Mouse (Mus musculus): Measurements from ENCODE around the gene Cyth2.

GRCm38 (mm10) chr7:45771101-45771500 is 43.3 kb downstream of the Cyth2 start:
- no peak for TF ChIP-seq CTCF (IDR thresholded peaks at IDR 0.05; ENCODE audit: low read depth)
- TF ChIP-seq EP300 (IDR thresholded peaks at IDR 0.05; ENCODE audit: low read depth) = no peak
